Mouse (Mus musculus) layer of hippocampus, adult 9-11 months (tissue): Measurements from ENCODE around the gene Krt5.
A peak's percentile ranks its signal among the peaks of the same experiment; 100 is the strongest.
"Not testable (repeated sequence)": the region's sequence is repeated elsewhere in the genome, so short reads cannot be mapped to it uniquely, and the experiment has no call there.

Source experiments
- DNase-seq: peaks from one replicate; pipeline ENCODE4 v3.0.0; 2022

Krt5 gene

DNA sequence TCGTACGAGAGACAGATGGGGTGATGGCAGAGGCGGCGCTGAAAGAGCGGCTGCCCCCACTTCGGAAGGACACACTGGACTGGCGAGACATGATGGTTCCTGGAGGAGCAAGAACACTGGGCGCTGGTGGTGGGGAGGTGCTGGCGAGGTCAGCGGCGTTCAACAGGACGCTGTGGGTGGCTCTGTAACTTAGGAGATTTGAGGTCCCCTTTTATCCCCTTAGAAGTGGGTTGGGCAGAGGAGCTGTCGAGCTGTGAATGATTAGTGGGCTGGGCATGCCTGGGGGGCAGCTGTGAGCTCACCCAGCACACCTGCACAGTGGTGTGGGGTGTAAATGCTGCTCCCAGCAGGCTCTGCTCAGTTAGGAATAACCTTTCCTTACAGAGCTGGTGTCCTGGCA lies at the start of gene Krt5:
TSS of gene Krt5 (minus strand) at position 179 of the 400 bp plus-strand sequence.
- DNase-seq = no peak

DNA sequence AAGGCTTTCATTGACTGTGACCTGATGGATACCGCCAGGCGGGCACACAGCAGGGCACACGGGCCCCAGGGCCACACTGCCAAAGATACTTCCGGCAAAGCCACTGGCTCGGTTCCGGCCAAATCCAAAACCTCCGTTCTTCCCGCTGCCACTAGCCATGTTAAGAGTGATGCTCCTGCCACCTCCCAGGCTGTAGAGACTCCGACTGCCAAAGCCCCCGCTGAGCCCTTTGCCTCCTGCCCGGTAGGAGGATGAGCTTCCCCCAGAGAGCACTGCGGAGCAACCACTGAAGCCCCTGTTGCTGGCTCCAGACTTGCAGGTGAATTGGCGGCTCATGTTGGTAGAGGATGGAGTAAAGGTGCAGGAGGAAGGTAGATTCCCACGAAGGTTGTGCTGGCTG lies 30.0 kb upstream of the Krt5 start, which contains the start of gene Krt71:
TSS of gene Krt71 (minus strand) at position 399 of the 400 bp plus-strand sequence.
- DNase-seq = no peak

DNA sequence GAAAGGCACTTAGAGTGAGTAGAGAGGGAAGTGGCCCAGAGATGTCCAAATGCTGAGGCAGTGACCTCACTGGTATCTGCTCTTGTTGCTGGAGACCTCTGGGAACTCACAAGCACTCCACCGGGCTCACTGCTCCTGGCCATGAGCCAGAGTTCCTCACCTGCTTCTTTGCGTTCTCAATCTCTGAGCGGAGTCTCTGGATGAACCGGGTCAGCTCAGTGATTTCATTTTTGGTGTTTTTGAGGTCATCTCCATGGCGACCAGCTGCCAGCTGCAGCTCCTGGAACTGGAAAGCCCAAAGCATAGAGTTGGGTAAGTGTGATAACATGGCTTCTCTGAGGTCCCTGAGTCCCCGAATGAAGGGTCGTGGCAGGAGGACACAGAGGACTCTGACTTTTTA lies 25.1 kb upstream of the Krt5 start:
- no peak for DNase-seq

DNA sequence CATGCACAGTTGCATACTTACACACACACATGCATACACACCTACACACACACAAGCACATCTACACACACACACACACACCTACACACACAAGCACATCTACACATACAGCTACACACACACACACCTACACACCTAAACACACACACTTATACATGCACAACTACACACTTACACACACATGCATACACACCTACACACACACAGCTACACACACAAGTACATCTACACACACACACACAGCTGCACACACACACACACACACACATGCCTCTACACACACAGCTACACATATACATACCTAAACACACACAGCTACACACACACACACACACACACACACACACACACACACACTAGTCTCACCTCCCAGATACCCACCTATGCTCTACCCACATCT lies 18.0 kb upstream of the Krt5 start:
- DNase-seq = no peak

DNA sequence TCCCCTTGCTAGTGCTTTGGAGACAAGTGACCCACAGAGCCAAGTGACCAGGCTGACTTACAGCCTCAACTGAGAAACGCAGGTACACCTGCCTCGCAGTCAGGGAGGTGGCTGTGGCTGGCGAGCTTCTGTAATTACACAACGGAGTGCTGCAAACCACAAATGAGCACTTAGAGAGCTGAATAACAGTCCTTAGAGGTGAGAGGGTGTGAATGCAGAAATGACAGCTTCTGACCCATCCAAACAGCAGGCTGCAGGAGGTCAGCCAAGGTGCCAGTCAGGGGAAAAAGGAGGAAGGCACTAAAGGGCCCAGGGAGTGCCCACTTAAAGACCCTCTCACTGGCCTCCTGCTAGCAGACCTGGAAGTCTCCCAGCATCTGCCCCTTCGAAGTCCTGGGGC lies 12.0 kb upstream of the Krt5 start:
- DNase-seq = no peak

DNA sequence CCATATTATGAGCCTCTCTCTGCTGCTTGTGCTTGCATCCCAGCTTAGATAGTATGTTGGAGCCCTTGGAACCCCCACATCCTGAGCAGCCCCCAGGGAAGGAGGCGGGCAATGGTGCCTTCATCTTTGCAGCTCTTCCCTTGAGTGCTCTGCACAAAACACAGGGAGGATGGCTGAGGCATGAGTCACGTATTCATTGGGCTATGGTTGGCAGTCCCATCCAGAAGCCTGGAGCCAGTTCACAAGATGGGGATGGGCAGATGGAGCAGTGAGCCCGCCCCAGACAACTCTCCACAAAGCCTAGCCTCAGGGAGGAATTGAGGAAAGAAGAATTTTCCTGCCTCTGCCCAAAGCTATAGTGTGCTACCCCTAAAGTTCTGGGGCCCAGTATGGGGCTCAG lies 3.1 kb upstream of the Krt5 start:
- no peak for DNase-seq

DNA sequence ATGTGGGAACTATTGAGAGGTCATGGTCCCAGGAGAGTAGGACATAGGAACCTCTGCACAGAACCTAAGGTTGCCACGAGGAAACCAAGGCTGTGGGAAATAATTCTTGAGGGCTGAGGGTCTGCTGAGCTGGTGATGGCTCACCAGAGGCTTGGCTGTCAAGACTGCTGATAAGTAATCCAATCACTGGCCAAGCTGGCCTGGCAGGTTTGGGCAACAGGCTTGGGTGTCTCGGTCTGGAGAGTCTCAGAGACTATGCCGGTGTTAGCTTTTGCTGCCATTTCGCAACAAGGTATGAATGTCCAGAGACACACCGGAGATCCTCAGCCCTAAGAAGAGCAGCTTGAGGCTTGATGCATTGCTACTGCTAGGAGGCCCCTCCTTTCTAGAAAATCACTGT lies 1.7 kb upstream of the Krt5 start:
- DNase-seq = no peak

DNA sequence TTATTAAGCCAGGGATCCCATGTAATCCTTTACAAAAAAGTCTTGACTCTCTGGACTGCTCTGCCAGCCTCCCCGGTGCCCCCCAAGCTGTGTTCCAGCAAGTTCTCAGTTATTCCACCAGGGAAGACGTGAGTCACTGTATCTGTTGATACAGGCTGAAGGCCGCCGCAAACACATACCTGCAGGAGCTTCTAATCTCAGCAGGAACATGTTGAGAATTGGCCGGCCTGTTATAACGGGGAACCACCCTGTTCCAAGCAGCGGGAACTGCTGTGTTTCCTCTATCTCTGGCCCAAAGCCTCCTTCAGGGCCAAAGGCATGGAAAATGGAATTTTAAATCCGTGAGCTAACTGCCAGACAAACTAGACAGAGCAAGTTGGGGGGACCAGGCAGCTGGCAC lies 1.0 kb upstream of the Krt5 start:
- no peak for DNase-seq

DNA sequence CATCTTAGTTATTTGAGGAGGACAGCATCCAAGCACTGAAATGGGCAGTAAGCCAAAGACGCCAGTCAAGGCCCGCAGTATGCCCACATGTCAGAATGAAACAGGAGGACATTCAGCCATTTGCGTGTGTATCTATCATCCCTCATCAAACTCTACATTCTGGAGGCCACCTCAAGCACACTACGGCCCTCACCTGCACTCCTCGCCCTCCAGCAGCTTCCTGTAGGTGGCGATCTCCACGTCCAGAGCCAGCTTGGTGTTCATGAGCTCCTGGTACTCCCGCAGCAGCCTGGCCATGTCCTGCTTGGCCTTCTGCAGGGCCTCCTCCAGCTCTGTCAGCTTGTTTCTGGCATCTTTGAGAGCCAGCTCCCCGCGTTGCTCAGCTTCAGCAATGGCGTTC lies 4.0 kb downstream of the Krt5 start:
- no peak for DNase-seq

DNA sequence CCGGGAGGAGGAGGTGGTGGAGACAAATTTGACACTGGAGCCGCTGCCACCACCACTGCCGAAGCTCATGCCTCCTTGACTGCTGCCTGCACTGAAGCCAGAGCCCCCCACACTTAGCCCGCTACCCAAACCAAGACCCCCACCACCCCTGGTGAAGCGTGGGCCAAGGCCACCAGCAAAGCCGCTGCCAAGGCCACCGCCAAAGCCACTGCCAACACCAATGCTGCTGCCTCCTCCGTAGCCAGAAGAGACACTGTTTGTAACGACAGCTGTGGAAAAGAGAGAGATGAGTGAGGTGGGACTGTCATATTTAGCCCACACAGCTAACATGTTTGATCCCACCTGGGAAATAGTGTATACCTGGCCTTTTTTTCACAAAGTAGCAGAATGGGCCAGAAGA lies 5.2 kb downstream of the Krt5 start:
- no peak for DNase-seq

DNA sequence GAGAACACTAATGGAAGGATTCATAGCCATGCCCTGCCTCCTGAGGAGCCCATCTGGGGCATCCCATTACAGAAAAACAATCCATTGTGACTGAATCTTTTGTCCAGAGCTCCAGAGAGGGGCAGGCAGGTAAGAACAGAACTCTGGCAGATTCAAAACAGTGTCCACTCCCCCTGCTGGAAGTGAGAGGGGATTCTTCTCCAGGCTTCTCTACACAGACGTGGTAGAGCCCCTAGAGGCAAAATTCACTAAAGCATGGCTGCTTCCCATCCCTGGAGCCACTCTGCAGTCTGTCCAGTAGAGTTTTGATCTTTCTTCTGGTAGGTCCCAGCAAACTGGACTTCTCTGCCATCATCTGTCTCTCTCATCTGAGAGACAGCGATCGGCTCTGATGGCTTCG lies 8.6 kb downstream of the Krt5 start:
- DNase-seq = peak; percentile 14

DNA sequence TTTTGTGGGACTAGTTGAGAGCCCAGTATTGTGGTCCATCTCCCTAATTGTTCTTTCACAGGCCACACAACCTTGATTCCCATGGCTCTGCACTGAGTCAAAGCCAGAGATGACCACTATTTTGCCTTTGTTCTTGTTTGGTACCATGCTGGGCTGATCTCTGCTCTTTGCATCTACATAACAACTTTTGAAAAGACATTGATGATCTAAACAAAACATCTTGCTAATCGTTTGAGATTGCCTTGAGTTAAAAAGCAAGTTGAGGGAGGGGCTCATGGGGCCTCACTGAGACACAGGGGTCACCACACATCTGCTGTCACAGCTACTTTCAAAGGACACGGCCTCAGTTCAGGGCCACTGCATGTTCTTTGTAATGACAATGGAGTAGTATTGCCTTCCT lies 10.3 kb downstream of the Krt5 start:
- DNase-seq = no peak

DNA sequence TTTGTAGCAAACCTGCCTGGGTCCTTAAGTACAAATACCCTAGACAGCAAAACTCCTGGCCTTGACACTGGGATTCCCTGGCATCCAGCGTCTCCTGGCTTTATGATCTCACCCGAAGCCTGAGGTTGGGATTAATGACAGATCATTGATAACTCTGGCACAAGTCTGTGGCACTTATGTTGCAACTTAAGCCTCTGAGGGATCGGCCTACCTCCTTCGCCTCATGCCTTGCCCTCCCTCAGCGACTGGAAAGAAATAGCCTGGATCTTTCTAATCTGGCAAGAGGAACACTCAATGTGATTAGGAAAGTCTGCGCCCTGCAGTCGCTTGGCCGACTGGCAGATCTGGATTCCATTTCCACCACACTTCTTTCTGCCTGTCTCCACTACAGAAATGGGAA lies 12.8 kb downstream of the Krt5 start:
- no peak for DNase-seq

DNA sequence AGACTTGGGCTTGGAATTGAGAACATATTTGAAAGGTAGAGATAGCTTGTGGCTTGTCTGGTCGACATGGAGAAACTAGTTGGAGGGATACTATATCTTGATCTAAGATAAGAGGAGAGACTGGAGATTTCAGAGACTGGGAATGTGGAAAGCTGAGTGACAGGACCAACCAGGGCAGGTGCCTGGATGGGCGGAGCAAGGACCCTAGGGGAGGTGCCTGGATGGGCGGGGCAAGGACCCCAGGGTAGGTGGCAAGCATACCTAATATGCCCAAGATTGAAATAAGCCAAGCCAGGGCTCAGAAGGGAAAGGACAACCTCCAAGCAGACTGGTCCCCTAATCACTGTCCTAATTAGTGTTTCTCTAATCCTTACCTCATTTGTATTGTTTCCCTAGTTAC lies 13.5 kb downstream of the Krt5 start:
- DNase-seq = no peak

DNA sequence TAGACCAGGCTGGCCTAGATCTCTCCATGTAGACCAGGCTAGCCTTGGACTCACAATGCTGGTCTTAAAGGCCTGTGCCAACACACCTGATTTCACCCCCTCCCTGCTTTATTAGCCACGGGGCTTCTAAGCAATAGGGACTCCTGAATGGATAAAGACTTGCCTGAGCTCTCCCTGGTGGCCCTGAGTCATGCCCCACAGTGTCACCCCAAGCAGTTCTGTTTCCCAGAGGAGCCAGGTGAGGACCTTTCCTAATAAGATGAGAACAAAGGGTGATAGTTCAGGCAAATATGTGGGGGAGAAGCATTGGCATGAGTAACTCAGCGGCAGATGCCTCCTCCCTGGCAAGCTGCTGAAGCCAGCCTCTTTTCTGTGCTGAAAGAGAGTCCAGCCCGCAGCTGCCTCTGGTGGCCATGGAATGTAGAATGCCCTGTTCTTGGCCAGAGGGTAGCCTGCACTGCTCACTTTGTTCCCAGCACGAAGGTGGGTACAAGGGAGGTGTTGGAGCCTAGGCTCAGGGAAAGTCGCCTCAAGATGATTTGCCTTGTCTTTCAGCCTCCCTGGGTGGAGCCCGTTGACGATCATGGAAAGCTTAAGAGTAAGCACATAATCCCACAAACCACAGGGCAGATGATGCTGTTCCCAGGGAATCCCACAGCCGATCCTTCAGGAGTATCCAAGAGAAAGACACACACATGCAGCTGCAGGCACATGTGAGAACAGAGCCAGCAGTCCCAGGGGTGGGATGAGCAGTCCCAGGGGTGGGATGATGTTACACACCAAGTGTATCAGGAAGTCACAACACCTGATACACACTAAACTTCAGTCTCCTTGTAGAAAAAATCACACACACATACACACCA lies 15.1 kb downstream of the Krt5 start:
- no peak for DNase-seq

DNA sequence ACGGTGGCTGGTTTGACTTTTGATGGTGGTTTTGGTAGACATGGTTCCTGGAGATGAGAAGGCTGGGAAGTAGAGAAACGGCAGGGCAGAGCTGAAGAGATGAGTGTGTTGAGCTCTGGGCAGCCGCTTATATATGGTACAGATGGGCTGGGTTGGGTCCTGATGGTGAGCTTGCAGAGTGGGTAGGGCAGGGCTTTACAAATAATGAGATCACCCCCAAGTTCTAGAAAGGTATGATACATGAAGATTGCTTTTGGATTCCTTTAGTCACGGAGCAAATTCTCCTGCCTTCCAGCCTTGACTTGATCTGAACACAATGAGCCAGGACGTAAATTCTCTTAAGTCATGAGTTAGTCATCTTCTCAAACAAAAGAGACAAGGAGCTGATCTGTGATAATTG lies 18.5 kb downstream of the Krt5 start, which contains the start of gene Krt6a:
TSS of gene Krt6a (minus strand) at position 101 of the 400 bp plus-strand sequence.
- no peak for DNase-seq

DNA sequence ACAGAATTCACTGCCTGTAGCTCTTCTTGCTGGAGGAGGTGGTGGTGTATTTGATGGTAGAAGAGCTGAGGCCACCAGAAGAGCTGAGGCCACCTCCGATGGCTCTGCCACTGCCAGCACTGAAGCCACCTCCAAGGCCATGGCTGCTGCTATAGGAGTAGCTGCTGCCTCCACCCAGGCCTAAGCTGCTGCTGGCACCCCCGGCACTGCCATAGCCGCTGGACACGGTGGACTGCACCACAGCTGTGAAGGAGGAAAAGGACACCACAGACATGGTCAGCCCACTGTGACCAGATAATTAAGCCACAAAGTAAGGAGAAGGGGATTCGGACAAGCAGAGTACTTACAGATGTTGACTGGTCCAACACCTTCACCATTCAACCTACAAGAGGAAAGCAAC lies 22.2 kb downstream of the Krt5 start:
- DNase-seq = not testable (repeated sequence)

DNA sequence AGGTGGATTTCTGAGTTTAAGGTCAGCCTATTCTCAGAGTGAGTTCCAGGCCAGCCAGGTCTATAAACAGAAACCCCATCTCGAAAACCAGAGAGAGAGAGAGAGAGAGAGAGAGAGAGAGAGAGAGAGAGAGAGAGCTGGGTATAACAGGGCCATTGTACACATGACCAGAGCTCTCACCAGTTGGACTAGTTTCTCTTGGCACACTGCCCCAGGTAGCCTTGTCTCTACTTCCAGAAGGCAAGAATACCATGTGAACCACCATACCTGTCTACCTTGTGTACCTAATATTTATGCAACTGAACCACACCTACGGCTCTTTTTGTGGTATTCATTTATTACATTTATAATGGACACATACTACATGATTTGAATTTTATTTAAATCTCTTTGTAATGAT lies 24.5 kb downstream of the Krt5 start:
- DNase-seq = no peak

DNA sequence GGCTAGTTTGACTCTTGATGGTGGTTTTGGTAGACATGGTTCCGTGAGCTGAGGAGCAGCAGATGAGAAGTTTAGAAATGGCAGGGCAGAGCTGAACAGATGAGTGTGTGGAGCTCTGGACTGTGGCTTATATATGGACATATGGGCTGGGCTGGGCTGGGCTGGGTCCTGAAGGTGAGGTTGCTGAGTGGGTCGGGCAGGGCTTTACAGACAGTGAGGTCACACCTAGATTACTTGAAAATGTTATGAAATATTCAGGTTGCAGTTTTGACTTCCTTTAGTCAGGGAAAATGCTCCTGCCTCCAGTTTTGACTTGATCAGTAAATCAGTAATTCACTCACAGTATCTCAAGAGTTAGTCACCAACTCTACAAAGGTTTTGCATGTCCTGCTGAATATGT lies 32.5 kb downstream of the Krt5 start, which contains the start of gene Krt6b:
TSS of gene Krt6b (minus strand) at position 101 of the 400 bp plus-strand sequence.
- DNase-seq = no peak

DNA sequence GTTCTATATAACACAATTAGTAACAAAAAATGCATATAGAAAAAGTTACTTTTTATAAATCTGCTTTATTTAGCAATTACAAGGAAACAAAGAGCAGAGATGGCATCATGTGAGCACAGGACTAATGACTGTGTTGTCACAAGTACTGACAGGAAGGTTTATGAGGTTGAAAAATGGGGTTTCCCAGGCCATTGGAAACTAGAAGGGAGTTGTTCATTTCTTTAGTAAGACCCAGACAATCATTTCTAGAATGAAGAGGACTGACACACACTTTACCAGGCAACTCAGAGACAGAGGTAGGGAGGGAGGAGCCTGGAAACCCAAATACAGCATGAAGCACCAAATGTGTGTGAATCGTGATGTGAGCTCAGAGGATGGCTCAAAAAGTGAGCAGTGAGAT lies 36.7 kb downstream of the Krt5 start:
- DNase-seq = no peak
